Mouse (Mus musculus): ENCODE measurements around the gene Fmr1nb. TPM values are rescaled to one million over a fixed set of nuclear protein-coding genes. Genes with fewer than 3 reads are reported as not detected.

Fmr1nb gene
- not detected in 2 replicates for polyA plus RNA-seq (2012; rRNA removed; ENCODE audit: low replicate concordance)

DNA sequence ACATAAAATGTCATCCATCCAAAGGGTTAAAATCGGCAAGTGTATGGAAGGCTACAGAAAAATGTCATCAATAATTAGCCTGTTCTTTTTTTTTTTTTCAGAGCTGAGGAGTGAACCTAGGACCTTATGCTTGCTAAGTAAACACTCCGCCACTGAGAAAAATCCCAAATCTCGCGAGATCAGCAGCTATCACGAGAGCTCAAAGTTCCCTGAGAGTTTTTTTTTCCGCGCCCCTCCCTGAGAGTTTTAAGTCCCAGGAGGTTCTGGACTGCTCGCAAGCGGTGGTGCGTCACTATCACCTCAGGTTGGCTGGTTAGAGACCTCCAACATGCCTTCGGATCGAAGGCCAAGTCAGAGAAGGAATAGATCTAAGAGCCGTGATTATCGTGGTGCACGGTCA, at the start of gene Fmr1nb:
Gene Fmr1nb, plus strand, starts transcription at position 234 of the 400 bp plus-strand sequence.

DNA sequence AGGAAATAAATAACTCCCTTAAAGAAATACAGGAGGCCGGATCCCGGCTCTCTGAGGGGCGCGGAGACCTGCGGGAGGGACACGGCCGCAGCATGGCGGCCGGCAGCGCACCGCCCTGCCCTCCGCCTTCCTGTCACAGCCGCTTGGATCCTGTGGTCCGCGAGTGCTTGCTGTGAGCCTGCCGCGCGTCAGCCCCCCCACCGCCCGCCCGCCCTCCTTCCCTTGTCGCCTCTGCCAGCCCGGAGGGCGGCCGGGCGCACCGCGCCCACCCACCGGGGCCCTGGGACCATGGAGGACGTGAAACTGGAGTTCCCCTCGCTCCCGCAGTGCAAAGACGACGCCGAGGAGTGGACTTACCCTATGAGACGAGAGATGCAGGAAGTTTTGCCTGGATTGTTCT, 59.4 kb downstream of the Fmr1nb start, which contains the start of gene Gm14698:
Gene Gm14698, plus strand, starts transcription at position 35 of the 400 bp plus-strand sequence.

Other genes starting within 250 kb of the Fmr1nb start
- 10.1 and 11.2 TPM in 2 replicates for gene Fmr1, start 83.3 kb upstream of the Fmr1nb start, polyA plus RNA-seq (2012; rRNA removed; ENCODE audit: low replicate concordance)
- gene Gm14698, start 59.3 kb downstream of the Fmr1nb start, polyA plus RNA-seq (2012; rRNA removed; ENCODE audit: low replicate concordance): 0.16 and 2.0 TPM in 2 replicates
- gene Gm6812, start 131.2 kb downstream of the Fmr1nb start, polyA plus RNA-seq (2012; rRNA removed; ENCODE audit: low replicate concordance): not detected in 2 replicates

All from mammary gland, adult 2 months (tissue).